ENCODE assay signal across 8 mouse cellular contexts in the genomic region with DNA sequence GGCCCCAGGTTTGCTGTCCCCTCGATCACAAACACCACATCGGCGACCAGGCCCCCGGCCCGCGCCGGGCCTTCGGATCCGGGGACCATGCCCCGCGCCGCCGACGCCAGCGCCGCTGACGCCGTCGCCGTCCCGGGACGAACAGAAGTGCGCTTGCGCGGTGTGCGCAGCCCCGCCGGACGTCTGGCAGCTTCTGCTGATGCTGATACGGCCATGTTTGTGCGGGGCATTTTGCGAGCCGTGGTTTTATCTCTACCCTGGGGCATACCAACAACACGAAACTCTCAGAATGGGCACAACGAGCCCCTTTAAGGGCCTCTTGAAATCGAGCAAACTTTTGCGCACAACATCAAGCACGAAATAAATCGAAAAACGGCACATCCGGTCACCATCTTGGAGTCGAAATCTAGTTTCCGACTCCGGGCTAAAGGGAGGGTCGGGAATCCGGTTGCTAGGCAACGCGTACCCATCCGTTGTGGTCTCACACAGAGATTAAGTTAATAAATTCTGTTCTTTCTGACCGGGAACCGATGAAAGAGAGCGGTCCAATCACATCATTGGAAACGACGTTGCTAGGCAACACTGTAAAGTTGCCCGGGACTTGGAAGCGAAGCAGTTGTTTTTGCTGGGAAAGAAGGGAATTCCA. TPM values are rescaled to one million over a fixed set of nuclear protein-coding genes. Genes with fewer than 3 reads are reported as not detected.
DNase-seq lines count a peak whose midpoint lies in the region; ATAC-seq lines count a peak whose summit lies in the region.

Med25 (minus strand) TSS at position 437 of the 646 bp plus-strand sequence.

- H3K36me3 ChIP-seq in hindbrain, embryonic 15.5 days: peaks cover 7% of the 10 kb centered on the region

- H3K9me3 ChIP-seq in hindbrain, embryonic 15.5 days: no peaks in the 10 kb centered on the region

- WGBS in hindbrain, embryonic 15.5 days: under 1% methylated on average over 56 of the region's 56 CpGs

- peak within 1 kb of the TSS; percentile 84 for H3K9ac ChIP-seq in hindbrain, embryonic 15.5 days

- H3K27ac ChIP-seq in hindbrain, embryonic 15.5 days (replicated peaks): peak within 1 kb of the TSS; percentile 99

- H3K27me3 ChIP-seq in hindbrain, embryonic 15.5 days: no peaks in the 10 kb centered on the region

- peaks cover 66% of the 10 kb centered on the region for H3K4me1 ChIP-seq in hindbrain, embryonic 15.5 days (replicated peaks)

- peak; percentile 76 for ATAC-seq in hindbrain, embryonic 15.5 days (ENCODE audit: low FRiP score, low read depth)

- peak within 1 kb of the TSS; percentile 89 for H3K4me2 ChIP-seq in hindbrain, embryonic 15.5 days

- peak within 1 kb of the TSS; percentile 79 for H3K4me3 ChIP-seq in hindbrain, embryonic 15.5 days

- DNase-seq in T-cell, adult 2 months (ENCODE audit: low spot score): peak; percentile 86
- peak; percentile 89 to 90 for DNase-seq in cerebellum, postnatal 36 days
- peak; percentile 93 to 98 for DNase-seq in frontal cortex, postnatal 36 days (ENCODE audit: low spot score in 2 of 2)
- DNase-seq in left cerebral cortex, adult 11 months (ENCODE audit: low spot score): peak; percentile 94
- DNase-seq in lung, postnatal 4 days: peak; percentile 90 to 94
- peak; percentile 85 for DNase-seq in retina, postnatal 7 days (ENCODE audit: low read depth, low spot score)
- DNase-seq in urinary bladder, adult 2 months (ENCODE audit: low spot score): peak; percentile 79

RNA-seq across cellular contexts. Expression of gene Med25, which starts in this region (rescaled TPM):
- 145 and 164 TPM in 2 replicates for polyA plus RNA-seq in hindbrain, embryonic 15.5 days (2015; fragmentation: Nextera tagmentation; extraction: Ambion mirVana)
- 57.8 and 66.1 TPM in 2 replicates for polyA plus RNA-seq in urinary bladder, adult 2 months (2012; rRNA removed)

Comparison
In these comparisons a context has a peak if more than half of its experiments do, and no peak if none do; other contexts are left out.
1. Peak in every context shown above with its lines: DNase-seq, ATAC-seq, H3K4me3 ChIP-seq and H3K27ac ChIP-seq.